Mouse (Mus musculus): Measurements from ENCODE around the gene Pacsin3. TPM values are rescaled to one million over a fixed set of nuclear protein-coding genes. Genes with fewer than 3 reads are reported as not detected.
A peak's percentile ranks its signal among the peaks of the same experiment; 100 is the strongest.
"Not testable (repeated sequence)": the region's sequence is repeated elsewhere in the genome, so short reads cannot be mapped to it uniquely, and the experiment has no call there.

The Pacsin3 gene
- 15.6 and 16.2 TPM in 2 replicates for polyA plus RNA-seq (2015; fragmentation: Nextera tagmentation; extraction: Ambion mirVana)

DNA sequence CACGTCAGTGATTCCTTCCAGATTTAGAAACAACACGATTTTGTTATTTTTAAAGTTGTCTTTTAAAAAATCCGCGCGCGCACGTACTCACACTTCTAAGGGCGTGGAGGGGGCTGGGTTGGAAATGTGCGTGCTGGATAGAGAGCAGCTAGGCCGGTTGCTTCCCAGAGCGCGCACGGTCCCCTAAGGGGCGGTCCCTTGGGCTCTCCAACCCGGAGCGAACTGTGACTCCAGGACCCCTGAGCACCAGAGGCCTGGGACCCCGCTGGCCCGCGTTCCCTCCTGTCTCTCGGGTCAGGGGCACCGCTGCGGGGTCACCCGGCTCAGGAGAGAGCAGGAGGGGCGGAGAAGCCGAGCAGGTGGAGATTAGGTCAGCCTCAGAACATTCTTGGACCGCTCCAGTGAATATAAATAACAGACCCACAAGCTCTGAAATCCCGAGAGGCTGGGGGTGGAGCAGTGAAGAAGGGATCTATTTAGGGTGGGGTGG is at the start of gene Pacsin3:
Gene Pacsin3 (plus strand): TSS at position 294 of the 490 bp plus-strand sequence.
- peaks cover 21% of the 10 kb centered on the region for H3K27me3 ChIP-seq
- peaks cover 34% of the 10 kb centered on the region for H3K4me1 ChIP-seq (replicated peaks)
- ATAC-seq, result peak; percentile 41
- H3K27ac ChIP-seq, result 0 out of 2 replicates have a peak within 1 kb of the TSS, but pooled peaks have one; percentile 6
- peak within 1 kb of the TSS; percentile 59 for H3K4me3 ChIP-seq (replicated peaks)
- H3K9ac ChIP-seq (replicated peaks), result peak within 1 kb of the TSS; percentile 70
- 2% methylated on average over 27 of the region's 27 CpGs for WGBS
- H3K4me2 ChIP-seq (replicated peaks), result peak within 1 kb of the TSS; percentile 99
- H3K9me3 ChIP-seq, result no peaks in the 10 kb centered on the region
- H3K36me3 ChIP-seq, result no peaks in the 10 kb centered on the region

DNA sequence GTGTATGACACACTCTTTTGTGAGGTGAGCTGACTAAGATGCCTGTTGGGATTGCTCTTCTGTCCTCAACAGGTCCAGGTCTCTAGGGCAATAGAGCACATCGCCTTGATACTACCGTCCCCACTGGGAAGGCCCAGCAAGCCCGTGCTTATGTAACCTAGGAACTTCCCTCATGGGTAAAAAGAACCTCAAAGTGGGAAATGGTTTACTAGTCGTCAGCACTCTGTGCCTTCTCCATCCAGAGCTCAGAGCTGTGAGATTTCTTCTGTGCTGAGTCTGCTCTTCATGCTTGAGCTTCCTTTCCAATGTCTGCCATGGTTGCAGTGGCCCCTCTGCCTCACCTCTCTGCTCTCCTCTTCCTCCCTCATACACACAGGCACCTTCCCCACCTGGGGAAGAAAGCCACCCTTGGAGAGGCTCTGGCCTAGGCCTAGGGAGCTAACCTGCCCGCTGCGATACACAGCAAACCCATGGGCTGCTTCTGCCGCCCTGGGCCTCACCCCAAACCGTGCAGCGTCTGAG is 49.4 kb upstream of the Pacsin3 start:
- H3K9ac ChIP-seq (replicated peaks), result no peak overlapping the region
- H3K9me3 ChIP-seq, result no peaks in the 10 kb centered on the region

DNA sequence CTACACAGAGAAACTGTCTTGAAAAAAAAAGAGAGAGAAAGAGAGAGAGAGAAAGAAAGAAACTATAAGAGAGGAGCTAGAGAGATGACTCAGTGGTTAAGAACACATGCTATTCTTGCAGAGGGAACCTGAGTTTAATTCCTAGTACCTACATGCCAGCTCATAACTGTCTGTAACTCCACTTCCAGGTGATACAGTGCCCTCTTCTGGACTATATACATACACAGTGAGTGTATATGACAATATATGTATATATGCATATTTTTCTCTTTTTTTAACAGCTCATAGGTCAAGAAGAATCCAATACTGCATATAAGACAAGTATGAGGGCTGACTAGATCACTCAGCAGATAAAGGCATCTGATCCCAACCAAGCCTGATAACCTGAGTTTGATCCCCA is 42.4 kb upstream of the Pacsin3 start:
- H3K9ac ChIP-seq (replicated peaks), result no peak overlapping the region
- no peak for ATAC-seq
- H3K4me2 ChIP-seq (replicated peaks), result no peak overlapping the region
- no peaks in the 10 kb centered on the region for H3K9me3 ChIP-seq
- H3K36me3 ChIP-seq, result peaks cover 82% of the 10 kb centered on the region
- no peak overlapping the region for H3K27ac ChIP-seq
- H3K27me3 ChIP-seq, result no peaks in the 10 kb centered on the region
- no peaks in the 10 kb centered on the region for H3K4me1 ChIP-seq (replicated peaks)
- H3K4me3 ChIP-seq (replicated peaks), result no peak overlapping the region

More for the DNA sequence above, 49.4 kb upstream of the Pacsin3 start:
- H3K36me3 ChIP-seq, result peaks cover 58% of the 10 kb centered on the region
- no peak overlapping the region for H3K4me2 ChIP-seq (replicated peaks)
- peaks cover 25% of the 10 kb centered on the region for H3K4me1 ChIP-seq (replicated peaks)
- no peaks in the 10 kb centered on the region for H3K27me3 ChIP-seq
- no peak overlapping the region for H3K27ac ChIP-seq
- 92% methylated on average over 9 of the region's 9 CpGs for WGBS
- no peak overlapping the region for H3K4me3 ChIP-seq (replicated peaks)
- no peak for ATAC-seq

DNA sequence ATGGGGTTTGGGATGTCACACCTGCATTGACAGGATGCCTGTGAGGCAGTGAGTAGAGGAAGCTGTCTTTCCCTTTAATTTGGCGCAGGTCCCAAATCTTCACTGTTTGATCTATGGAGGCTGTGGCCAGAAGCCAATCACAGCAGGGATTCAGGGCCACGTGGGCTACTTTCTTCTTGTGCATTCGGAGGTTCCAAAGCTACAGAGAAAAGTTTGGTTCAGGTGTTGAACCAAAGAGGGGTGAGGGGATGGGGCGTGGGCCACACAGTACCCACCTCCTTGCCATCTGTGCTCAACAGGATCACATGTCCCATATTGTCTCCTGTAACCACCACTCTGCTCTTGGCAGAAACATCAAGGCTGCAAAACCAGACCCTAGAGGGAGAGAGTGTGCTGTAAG is 38.7 kb upstream of the Pacsin3 start:
- H3K9me3 ChIP-seq, result no peaks in the 10 kb centered on the region
- no peak for ATAC-seq
- H3K27me3 ChIP-seq, result no peaks in the 10 kb centered on the region
- no peaks in the 10 kb centered on the region for H3K4me1 ChIP-seq (replicated peaks)
- H3K4me2 ChIP-seq (replicated peaks), result no peak overlapping the region
- H3K4me3 ChIP-seq (replicated peaks), result no peak overlapping the region
- peaks cover 55% of the 10 kb centered on the region for H3K36me3 ChIP-seq
- H3K9ac ChIP-seq (replicated peaks), result no peak overlapping the region
- H3K27ac ChIP-seq, result no peak overlapping the region
- 73% methylated on average over 4 of the region's 4 CpGs for WGBS

DNA sequence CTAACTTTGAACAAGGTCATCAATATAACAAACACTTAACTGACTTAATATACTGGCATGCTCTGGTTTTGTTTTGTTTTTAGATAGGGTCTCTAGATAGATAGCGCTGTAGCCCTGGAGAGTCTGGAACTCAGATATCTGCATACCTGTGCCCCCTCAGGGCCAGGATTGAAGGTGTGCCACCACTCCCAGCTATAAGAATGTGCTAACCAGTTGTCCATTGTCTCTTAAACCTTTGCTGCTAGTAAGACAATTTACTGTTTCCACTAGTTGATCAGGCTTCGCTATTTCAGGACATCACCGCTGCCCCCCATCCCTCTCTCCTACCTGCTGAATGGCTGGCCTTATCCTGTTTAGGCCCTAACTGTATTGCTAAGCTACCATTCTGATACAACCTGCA is 35.3 kb upstream of the Pacsin3 start:
- Histone ChIP-seq H3K27ac (no peak overlapping the region), H3K27me3 (no peaks in the 10 kb centered on the region), H3K4me2 (replicated peaks) (no peak overlapping the region), H3K4me3 (replicated peaks) (no peak overlapping the region), H3K36me3 (peaks cover 23% of the 10 kb centered on the region), H3K9ac (replicated peaks) (no peak overlapping the region), H3K9me3 (no peaks in the 10 kb centered on the region), H3K4me1 (replicated peaks) (no peaks in the 10 kb centered on the region)
- ATAC-seq, result no peak
- 94% methylated on average over 3 of the region's 3 CpGs for WGBS

DNA sequence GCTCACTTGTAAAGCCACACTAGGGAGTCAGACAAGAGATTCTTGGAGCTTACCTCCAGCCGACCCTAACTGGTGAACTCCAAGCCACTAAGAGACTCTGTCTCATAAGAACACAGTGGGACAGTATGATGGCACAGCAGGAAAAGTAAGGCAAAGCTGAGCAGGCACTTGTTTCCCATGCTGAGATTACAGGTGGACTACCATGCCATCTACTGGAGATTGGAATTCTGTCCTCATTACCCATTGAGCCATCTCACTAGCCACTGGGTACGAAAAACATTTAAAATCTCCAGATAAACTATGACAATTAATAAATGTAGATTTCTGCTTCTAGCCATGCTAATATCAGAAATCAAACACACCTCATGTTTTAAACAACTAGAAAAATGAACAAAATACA is 32.1 kb upstream of the Pacsin3 start:
- ATAC-seq, result no peak
- Histone ChIP-seq H3K9me3 (no peaks in the 10 kb centered on the region), H3K4me1 (replicated peaks) (no peaks in the 10 kb centered on the region), H3K27ac (no peak overlapping the region), H3K9ac (replicated peaks) (no peak overlapping the region), H3K27me3 (no peaks in the 10 kb centered on the region), H3K36me3 (peaks cover 4% of the 10 kb centered on the region; the same call in 1 of the 2 replicates), H3K4me2 (replicated peaks) (no peak overlapping the region), H3K4me3 (replicated peaks) (no peak overlapping the region)
- 86% methylated on average over 2 of the region's 2 CpGs for WGBS

DNA sequence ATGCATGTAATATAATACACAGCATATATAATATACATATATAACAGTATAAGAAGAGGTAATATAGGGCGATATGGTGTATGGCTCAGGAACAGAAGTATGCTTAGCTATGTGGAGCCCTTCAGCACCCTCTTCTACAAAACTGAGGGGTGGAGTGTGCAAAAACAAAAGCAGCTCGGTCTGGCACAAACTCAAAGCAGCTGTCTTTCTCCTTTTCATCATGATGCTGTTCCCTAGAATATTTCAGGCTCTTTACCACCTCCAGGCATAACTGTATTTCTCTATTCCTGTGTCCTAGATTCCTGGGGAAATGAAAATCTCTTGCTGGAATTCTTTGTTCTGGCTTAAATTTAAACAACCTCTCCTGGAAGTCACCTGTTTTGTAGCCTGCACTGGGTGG is 26.0 kb upstream of the Pacsin3 start:
- H3K27me3 ChIP-seq, result no peaks in the 10 kb centered on the region
- no peaks in the 10 kb centered on the region for H3K9me3 ChIP-seq
- no peak overlapping the region for H3K4me3 ChIP-seq (replicated peaks)
- H3K4me2 ChIP-seq (replicated peaks), result no peak overlapping the region
- H3K36me3 ChIP-seq, result no peaks in the 10 kb centered on the region
- ATAC-seq, result no peak
- 84% methylated on average over 2 of the region's 2 CpGs for WGBS
- no peak overlapping the region for H3K9ac ChIP-seq (replicated peaks)
- H3K4me1 ChIP-seq (replicated peaks), result no peaks in the 10 kb centered on the region
- no peak overlapping the region for H3K27ac ChIP-seq

DNA sequence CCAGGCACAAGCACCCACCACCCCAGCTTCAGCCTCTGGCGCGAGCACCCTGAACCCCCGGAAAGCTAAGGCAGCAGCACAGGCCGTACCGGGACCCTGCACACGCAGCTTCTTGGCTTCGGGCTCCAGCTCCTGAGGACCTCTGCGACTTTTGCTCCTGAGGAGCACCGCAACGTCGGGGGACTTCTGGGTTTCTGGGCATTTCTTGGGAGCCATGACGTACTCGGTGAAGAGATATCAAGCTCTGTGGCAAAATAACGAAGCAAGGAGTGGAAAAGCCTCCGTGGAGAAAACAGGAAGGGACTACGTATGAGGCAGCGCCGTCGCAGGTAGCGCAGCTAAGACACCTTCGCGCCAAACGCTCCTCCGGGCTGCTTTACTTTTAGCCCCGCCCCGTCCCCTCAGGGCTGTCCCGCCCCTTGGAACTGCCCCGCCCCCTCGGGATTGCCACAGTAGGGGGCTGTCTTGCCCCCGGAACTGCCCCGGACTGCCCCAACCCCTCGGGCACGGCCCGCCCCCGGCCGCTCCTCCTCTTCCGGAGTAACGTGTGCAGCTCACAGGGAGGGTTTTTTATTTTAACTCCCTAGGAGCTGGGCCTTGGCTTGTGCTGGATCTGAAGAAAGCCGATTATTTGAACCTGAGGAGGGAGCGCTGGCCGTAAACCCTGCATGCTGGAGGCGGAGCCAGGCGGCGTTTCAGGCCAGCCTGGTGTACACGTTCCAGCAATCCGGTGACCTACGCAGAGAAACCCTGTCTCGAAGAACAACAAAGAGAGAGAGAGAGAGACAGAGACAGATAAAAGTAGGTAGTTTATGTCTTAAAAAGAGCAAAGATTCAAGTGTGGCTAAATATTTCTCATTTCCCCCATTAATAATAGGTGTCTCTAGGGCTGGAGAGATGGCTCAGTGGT is 18.9 kb upstream of the Pacsin3 start, which contains the start of gene Ddb2:
Gene Ddb2 (minus strand): TSS at position 382 of the 910 bp plus-strand sequence.
- no peaks in the 10 kb centered on the region for H3K36me3 ChIP-seq
- H3K9me3 ChIP-seq, result no peaks in the 10 kb centered on the region
- under 1% methylated on average over 48 of the region's 48 CpGs for WGBS
- H3K4me3 ChIP-seq (replicated peaks), result peak within 1 kb of the TSS; percentile 49
- H3K27ac ChIP-seq, result peak within 1 kb of the TSS; percentile 90
- peak; percentile 99 for ATAC-seq
- peak within 1 kb of the TSS; percentile 59 for H3K4me2 ChIP-seq (replicated peaks)
- H3K4me1 ChIP-seq (replicated peaks), result peaks cover 5% of the 10 kb centered on the region
- no peaks in the 10 kb centered on the region for H3K27me3 ChIP-seq
- H3K9ac ChIP-seq (replicated peaks), result peak within 1 kb of the TSS; percentile 54

DNA sequence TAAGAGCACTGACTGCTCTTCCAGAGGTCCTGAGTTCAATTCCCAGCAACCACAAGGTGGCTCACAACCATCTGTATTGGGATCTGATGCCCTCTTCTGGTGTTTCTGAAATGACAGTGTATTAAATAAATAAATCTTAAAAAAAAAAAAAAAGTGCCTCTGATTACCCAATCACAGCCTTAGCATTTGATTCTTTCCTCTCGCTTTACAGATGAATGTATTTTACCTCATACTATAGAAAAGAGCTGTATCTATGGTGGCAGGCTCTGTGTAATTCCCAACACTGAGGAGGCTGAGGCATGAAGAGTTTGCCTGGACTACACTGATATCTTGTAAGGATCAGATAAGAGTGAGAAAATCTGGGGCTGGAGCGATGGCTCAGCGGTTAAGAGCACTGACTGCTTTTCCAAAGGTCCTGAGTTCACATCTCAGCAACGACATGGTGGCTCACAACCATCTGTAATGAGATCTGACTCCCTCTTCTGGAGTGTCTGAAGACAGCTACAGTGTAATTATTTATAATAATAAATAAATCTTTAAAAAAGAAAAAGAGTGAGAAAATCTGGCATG is 18.2 kb upstream of the Pacsin3 start:
- H3K4me3 ChIP-seq (replicated peaks), result peak overlapping the region; percentile 49
- not testable (repeated sequence) for H3K4me1 ChIP-seq (replicated peaks); H3K27me3 ChIP-seq; H3K9me3 ChIP-seq; H3K36me3 ChIP-seq
- H3K9ac ChIP-seq (replicated peaks), result peak overlapping the region; percentile 54; the same call in 1 of the 2 replicates
- peak overlapping the region; percentile 90 for H3K27ac ChIP-seq
- H3K4me2 ChIP-seq (replicated peaks), result peak overlapping the region; percentile 59
- ATAC-seq, result peak; percentile 65
- WGBS, result 19% methylated on average over 4 of the region's 4 CpGs

DNA sequence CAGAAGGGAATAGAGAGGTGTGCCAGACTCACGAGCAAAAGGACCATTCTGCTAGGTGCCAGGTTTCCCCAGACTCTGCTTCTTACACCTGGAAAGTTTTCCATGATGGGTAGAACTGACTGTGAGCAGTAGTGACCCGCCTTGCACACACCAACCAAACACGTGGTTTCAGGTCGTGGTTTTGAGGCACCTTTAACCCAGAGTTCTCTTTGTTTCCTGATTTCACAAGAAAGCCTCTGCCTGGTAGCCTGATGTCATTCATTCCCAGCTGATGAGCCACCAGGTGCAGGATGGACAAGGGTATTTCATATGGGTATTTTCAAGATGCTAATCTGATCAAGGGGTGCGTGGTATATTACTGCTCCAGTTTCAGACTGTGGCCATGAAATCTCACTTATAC is 13.2 kb upstream of the Pacsin3 start:
- no peak overlapping the region for H3K27ac ChIP-seq
- H3K9me3 ChIP-seq, result no peaks in the 10 kb centered on the region
- H3K27me3 ChIP-seq, result no peaks in the 10 kb centered on the region
- no peak overlapping the region for H3K4me2 ChIP-seq (replicated peaks)
- H3K36me3 ChIP-seq, result no peaks in the 10 kb centered on the region
- 77% methylated on average over 5 of the region's 5 CpGs for WGBS
- H3K9ac ChIP-seq (replicated peaks), result no peak overlapping the region
- no peak overlapping the region for H3K4me3 ChIP-seq (replicated peaks)
- H3K4me1 ChIP-seq (replicated peaks), result peaks cover 4% of the 10 kb centered on the region
- no peak for ATAC-seq

DNA sequence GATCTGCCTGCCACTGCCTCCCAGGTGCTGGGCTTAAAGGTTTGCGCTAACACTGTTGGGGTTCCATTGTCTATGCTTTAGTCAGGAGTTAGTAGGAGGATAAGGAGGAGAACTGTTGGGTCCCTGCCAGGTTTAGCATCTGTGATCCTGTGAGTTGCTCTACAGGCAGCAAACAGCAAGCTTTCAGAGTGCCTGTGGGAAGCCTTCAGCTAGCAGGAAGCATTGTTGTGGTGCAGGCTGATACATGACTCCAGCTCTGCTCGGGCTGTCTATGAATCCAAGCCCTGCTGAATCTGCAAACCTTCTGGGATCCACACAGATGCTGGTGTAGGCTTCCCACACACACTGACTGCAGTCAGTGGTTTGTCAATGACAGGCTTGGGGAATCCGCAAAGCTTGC is 12.3 kb upstream of the Pacsin3 start:
- 55% methylated on average over 3 of the region's 3 CpGs for WGBS
- Histone ChIP-seq H3K4me3 (replicated peaks) (no peak overlapping the region), H3K4me1 (replicated peaks) (no peaks in the 10 kb centered on the region), H3K27me3 (no peaks in the 10 kb centered on the region), H3K27ac (no peak overlapping the region), H3K4me2 (replicated peaks) (no peak overlapping the region), H3K9me3 (no peaks in the 10 kb centered on the region), H3K36me3 (no peaks in the 10 kb centered on the region), H3K9ac (replicated peaks) (no peak overlapping the region)
- ATAC-seq, result no peak

DNA sequence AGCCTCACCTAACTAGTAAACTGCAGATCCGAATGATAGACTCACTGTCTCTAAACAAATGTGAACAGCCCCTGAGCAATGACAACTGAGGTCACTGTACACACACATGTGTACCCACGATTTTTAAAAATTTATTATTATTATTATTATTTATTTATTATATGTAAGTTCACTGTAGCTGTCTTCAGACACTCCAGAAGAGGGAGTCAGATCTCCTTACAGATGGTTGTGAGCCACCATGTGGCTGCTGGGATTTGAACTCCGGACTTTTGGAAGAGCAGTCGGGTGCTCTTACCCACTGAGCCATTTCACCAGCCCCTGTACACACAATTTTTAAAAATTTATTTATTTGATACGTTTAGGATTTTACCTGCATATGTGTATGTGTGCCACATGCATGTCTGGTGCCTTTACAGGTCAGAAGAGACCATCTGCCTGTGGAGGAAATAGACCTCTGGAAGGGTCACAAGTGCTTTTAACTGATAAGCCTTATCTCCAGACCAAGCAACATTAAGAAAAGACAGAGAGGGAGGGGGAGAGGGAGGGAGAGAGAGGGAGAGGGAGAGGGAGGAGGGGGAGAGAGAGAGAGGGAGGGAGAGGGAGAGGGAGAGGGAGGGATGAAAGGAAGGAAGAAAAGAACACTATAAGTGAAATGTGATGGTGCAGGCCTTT is 11.1 kb upstream of the Pacsin3 start:
- 80% methylated on average over 5 of the region's 5 CpGs for WGBS
- no peak overlapping the region for H3K4me2 ChIP-seq (replicated peaks)
- no peaks in the 10 kb centered on the region for H3K9me3 ChIP-seq
- no peak overlapping the region for H3K9ac ChIP-seq (replicated peaks)
- no peak overlapping the region for H3K27ac ChIP-seq
- ATAC-seq, result no peak
- H3K27me3 ChIP-seq, result no peaks in the 10 kb centered on the region
- no peaks in the 10 kb centered on the region for H3K4me1 ChIP-seq (replicated peaks)
- H3K36me3 ChIP-seq, result no peaks in the 10 kb centered on the region
- H3K4me3 ChIP-seq (replicated peaks), result no peak overlapping the region

All from midbrain, embryonic 13.5 days (tissue).